Mouse (Mus musculus) forebrain, embryonic 13.5 days (tissue): Measurements from ENCODE around the gene Catsper2. TPM values are rescaled to one million over a fixed set of nuclear protein-coding genes. Genes with fewer than 3 reads are reported as not detected.

Experiments
- microRNA-seq: library from miRNA; unstranded; fragments of <30 nt; microRNA quantifications from one replicate; pipeline ENCODE4, GENCODE M21; 2016
- polyA plus RNA-seq: library from polyadenylated mRNA; unstranded; fragments of >200 nt; fragmentation: Nextera tagmentation; extraction: Ambion mirVana; gene quantifications from 2 replicates; pipeline ENCODE4 v1.2.1, GENCODE M21; 2015

Gene Catsper2
- polyA plus RNA-seq, 1 experiment from 2014 or later: 5.1 TPM

Small RNA genes within 50 kb of the gene (microRNA-seq; reads per million reads assigned to microRNA genes)
- gene Gm22953: not detected

Other genes starting within 250 kb of the Catsper2 start
- gene Tubgcp4, start 243.1 kb downstream of the Catsper2 start, polyA plus RNA-seq: 68.8 and 70.4 TPM in 2 replicates
- 11.9 and 12.1 TPM in 2 replicates for gene Zscan29, start 242.7 kb downstream of the Catsper2 start, polyA plus RNA-seq
- gene Trp53bp1, start 142.4 kb downstream of the Catsper2 start, polyA plus RNA-seq: 179 and 204 TPM in 2 replicates
- gene Map1a, start 124.2 kb downstream of the Catsper2 start, polyA plus RNA-seq: 13.2 and 14.7 TPM in 2 replicates
- gene Ppip5k1, start 58.4 kb downstream of the Catsper2 start, polyA plus RNA-seq: 14.0 and 15.5 TPM in 2 replicates
- gene Ckmt1, start 56.1 kb downstream of the Catsper2 start, polyA plus RNA-seq: 11.3 and 11.9 TPM in 2 replicates
- not detected in 2 replicates for gene Strc, start 26.6 kb downstream of the Catsper2 start, polyA plus RNA-seq
- 320 and 349 TPM in 2 replicates for gene Pdia3, start within 50 bp of the Catsper2 start, polyA plus RNA-seq
- gene Ell3, start 30.5 kb upstream of the Catsper2 start, polyA plus RNA-seq: 1.7 and 2.1 TPM in 2 replicates
- gene Serf2, start 35.4 kb upstream of the Catsper2 start, polyA plus RNA-seq: 420 and 494 TPM in 2 replicates
- gene Hypk, start 39.5 kb upstream of the Catsper2 start, polyA plus RNA-seq: 115 and 122 TPM in 2 replicates
- gene Serinc4, start 43.0 kb upstream of the Catsper2 start, polyA plus RNA-seq: 0.90 and 0.92 TPM in 2 replicates
- gene Mfap1b, start 60.3 kb upstream of the Catsper2 start, polyA plus RNA-seq: 70.7 and 71.7 TPM in 2 replicates
- 33.4 and 35.1 TPM in 2 replicates for gene Mfap1a, start 92.9 kb upstream of the Catsper2 start, polyA plus RNA-seq
- gene Wdr76, start 92.9 kb upstream of the Catsper2 start, polyA plus RNA-seq: 11.6 and 13.5 TPM in 2 replicates